Mouse (Mus musculus) neural tube, embryonic 14.5 days (tissue): ENCODE measurements at regions not wholly inside any gene's neighbourhood (a gene's known extent, or its start where the extent isn't known, plus 50 kb on each side); places are given as distances from the start of the nearest gene placed in this dataset.
A peak's percentile ranks its signal among the peaks of the same experiment; 100 is the strongest.

Experiments
- ATAC-seq: fragments of 200-750 bp; cut with Nextera tagmentation; 2 replicates; pipeline ENCODE4 v1.8.0; 2017; ENCODE audit warnings: low read depth, mild to moderate bottlenecking, moderate TSS enrichment, moderate library complexity
- H3K27ac ChIP-seq: fragments of 300-500 bp; sonication (generic); 2 replicates; pipeline ENCODE4 v1.5.1; 2014; ENCODE audit warnings: low read depth, mild to moderate bottlenecking, control low read depth, low read length, moderate library complexity, mixed read lengths
- H3K27me3 ChIP-seq: fragments of 300-500 bp; sonication (generic); 2 replicates; pipeline ENCODE4 v1.6.1; 2014; ENCODE audit warnings: low read length; ENCODE audit not compliant: control insufficient read depth, insufficient read depth
- H3K36me3 ChIP-seq: fragments of 300-500 bp; sonication (generic); 2 replicates; pipeline ENCODE4 v1.6.1; 2014; ENCODE audit warnings: low read length, mixed read lengths; ENCODE audit not compliant: control insufficient read depth, insufficient read depth
- H3K4me1 ChIP-seq: fragments of 300-500 bp; sonication (generic); 2 replicates; pipeline ENCODE4 v1.6.1; 2014; ENCODE audit warnings: low read length; ENCODE audit not compliant: control insufficient read depth, insufficient read depth
- H3K4me2 ChIP-seq: fragments of 300-500 bp; sonication (generic); 2 replicates; pipeline ENCODE4 v1.6.1; 2014; ENCODE audit warnings: mild to moderate bottlenecking, low read depth, low read length, control low read depth
- H3K4me3 ChIP-seq: fragments of 300-500 bp; sonication (generic); 2 replicates; pipeline ENCODE4 v1.5.1; 2014; ENCODE audit warnings: low read depth, low read length, control low read depth, mixed read lengths
- H3K9ac ChIP-seq: fragments of 300-500 bp; sonication (generic); replicated peaks from 2 replicates; pipeline ENCODE4 v1.6.1; 2014; ENCODE audit warnings: low read depth, mild to moderate bottlenecking, control low read depth, low read length, mixed read lengths
- H3K9me3 ChIP-seq: fragments of 300-500 bp; sonication (generic); 2 replicates; pipeline ENCODE4 v1.6.1; 2016; ENCODE audit warnings: low read length; ENCODE audit not compliant: control insufficient read depth
- WGBS: fragments of 180-500 bp; shearing (Covaris S2); extraction: QIAGEN DNeasy Blood & Tissue Kit; methylation state at CpG from one replicate; pipeline ENCODE4 v1.1.7; 2014; 5-methylcytosine and 5-hydroxymethylcytosine counted together

GRCm38 (mm10) chr6:31693047-31693446 lies 129.3 kb upstream of the Podxl start:
- WGBS, result 77% methylated on average over 1 of the region's 1 CpGs
- H3K4me2 ChIP-seq, result no peak overlapping the region
- no peaks in the 10 kb centered on the region for H3K4me1 ChIP-seq
- H3K27ac ChIP-seq, result no peak overlapping the region
- H3K9me3 ChIP-seq, result no peaks in the 10 kb centered on the region
- H3K4me3 ChIP-seq, result no peak overlapping the region
- ATAC-seq, result no peak
- no peaks in the 10 kb centered on the region for H3K27me3 ChIP-seq
- no peaks in the 10 kb centered on the region for H3K36me3 ChIP-seq
- no peak overlapping the region for H3K9ac ChIP-seq

- Histone ChIP-seq H3K4me1 (no peaks in the 10 kb centered on the region), H3K4me2 (no peak overlapping the region), H3K4me3 (no peak overlapping the region), H3K9ac (no peak overlapping the region), H3K27me3 (no peaks in the 10 kb centered on the region), H3K27ac (no peak overlapping the region), H3K9me3 (no peaks in the 10 kb centered on the region), H3K36me3 (no peaks in the 10 kb centered on the region)
- no peak for ATAC-seq
- WGBS, result 85% methylated on average over 6 of the region's 6 CpGs
Observed at GRCm38 (mm10) chr6:31692024-31692423, 128.2 kb upstream of the Podxl start.

DNA sequence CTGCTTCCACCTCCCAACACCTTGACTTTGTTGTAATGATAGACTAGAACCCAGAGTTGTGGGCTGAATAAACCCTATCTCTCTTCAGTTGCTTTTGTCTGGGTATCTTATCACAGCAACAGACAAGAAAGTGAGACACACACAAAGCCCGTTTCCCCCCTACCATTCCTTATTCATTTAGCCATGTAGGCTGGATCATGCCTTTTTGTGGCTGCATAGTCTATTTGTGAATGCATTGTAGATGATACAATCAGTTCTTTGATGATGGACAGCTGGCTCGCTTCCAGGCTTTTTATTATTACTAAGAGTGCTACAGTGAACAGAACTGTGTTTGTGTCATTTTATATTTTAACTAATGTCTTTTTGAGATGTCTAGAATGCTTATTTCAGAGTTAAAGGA lies 116.3 kb upstream of the Podxl start:
- Histone ChIP-seq H3K27me3 (no peaks in the 10 kb centered on the region), H3K36me3 (no peaks in the 10 kb centered on the region), H3K9ac (no peak overlapping the region), H3K4me2 (no peak overlapping the region), H3K4me1 (no peaks in the 10 kb centered on the region), H3K27ac (no peak overlapping the region), H3K9me3 (no peaks in the 10 kb centered on the region), H3K4me3 (no peak overlapping the region)
- 58% methylated on average over 2 of the region's 2 CpGs for WGBS
- ATAC-seq, result no peak

- 72% methylated on average over 17 of the region's 17 CpGs for WGBS
- Histone ChIP-seq H3K4me3 (no peak overlapping the region), H3K4me1 (peaks cover 4% of the 10 kb centered on the region; the same call in 1 of the 2 replicates), H3K27ac (no peak overlapping the region), H3K4me2 (no peak overlapping the region), H3K9ac (no peak overlapping the region), H3K36me3 (no peaks in the 10 kb centered on the region), H3K27me3 (no peaks in the 10 kb centered on the region), H3K9me3 (no peaks in the 10 kb centered on the region)
- ATAC-seq, result no peak
Observed at GRCm38 (mm10) chr6:31665671-31666486, 102.1 kb upstream of the Podxl start.

- no peak overlapping the region for H3K27ac ChIP-seq
- no peak overlapping the region for H3K4me2 ChIP-seq
- H3K4me3 ChIP-seq, result no peak overlapping the region
- 12% methylated on average over 7 of the region's 7 CpGs for WGBS
- peak; percentile 79 for ATAC-seq
- H3K9me3 ChIP-seq, result no peaks in the 10 kb centered on the region
- no peak overlapping the region for H3K9ac ChIP-seq
- H3K27me3 ChIP-seq, result no peaks in the 10 kb centered on the region
- H3K36me3 ChIP-seq, result no peaks in the 10 kb centered on the region
- H3K4me1 ChIP-seq, result peaks cover 4% of the 10 kb centered on the region; the same call in 1 of the 2 replicates
Observed at GRCm38 (mm10) chr6:31664495-31664894, 100.7 kb upstream of the Podxl start.

- no peak overlapping the region for H3K4me3 ChIP-seq
- no peak overlapping the region for H3K4me2 ChIP-seq
- H3K4me1 ChIP-seq, result peaks cover 4% of the 10 kb centered on the region; the same call in 1 of the 2 replicates
- H3K9ac ChIP-seq, result no peak overlapping the region
- ATAC-seq, result peak; percentile 75
- no peaks in the 10 kb centered on the region for H3K27me3 ChIP-seq
- H3K36me3 ChIP-seq, result no peaks in the 10 kb centered on the region
- H3K9me3 ChIP-seq, result no peaks in the 10 kb centered on the region
- WGBS, result 14% methylated on average over 8 of the region's 8 CpGs
- H3K27ac ChIP-seq, result no peak overlapping the region
Observed at GRCm38 (mm10) chr6:31660778-31661177, 97.0 kb upstream of the Podxl start.

DNA sequence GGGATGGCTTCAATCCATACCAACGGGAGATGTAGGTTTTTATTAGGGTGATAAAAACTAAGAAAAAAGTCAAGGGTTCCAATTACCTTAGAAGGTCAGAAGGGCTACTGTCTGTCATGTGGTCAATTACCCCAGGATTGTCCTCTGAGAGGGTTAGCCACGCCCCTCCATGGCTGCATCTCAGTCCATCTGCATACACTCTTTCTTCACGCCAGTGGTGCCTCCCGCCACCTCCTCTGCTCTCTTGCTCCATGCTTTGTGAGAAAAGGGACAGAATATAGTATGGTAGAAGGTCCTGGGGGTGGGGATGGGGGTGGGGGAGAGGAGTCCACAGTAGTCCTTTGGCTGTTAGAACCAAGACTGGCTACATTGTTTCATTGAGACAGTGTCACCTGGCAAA lies 96.1 kb upstream of the Podxl start:
- no peak overlapping the region for H3K4me3 ChIP-seq
- H3K9ac ChIP-seq, result no peak overlapping the region
- no peak overlapping the region for H3K27ac ChIP-seq
- H3K4me1 ChIP-seq, result peaks cover 4% of the 10 kb centered on the region; the same call in 1 of the 2 replicates
- H3K27me3 ChIP-seq, result no peaks in the 10 kb centered on the region
- no peak overlapping the region for H3K4me2 ChIP-seq
- H3K36me3 ChIP-seq, result no peaks in the 10 kb centered on the region
- no peaks in the 10 kb centered on the region for H3K9me3 ChIP-seq
- no peak for ATAC-seq
- 22% methylated on average over 4 of the region's 4 CpGs for WGBS

DNA sequence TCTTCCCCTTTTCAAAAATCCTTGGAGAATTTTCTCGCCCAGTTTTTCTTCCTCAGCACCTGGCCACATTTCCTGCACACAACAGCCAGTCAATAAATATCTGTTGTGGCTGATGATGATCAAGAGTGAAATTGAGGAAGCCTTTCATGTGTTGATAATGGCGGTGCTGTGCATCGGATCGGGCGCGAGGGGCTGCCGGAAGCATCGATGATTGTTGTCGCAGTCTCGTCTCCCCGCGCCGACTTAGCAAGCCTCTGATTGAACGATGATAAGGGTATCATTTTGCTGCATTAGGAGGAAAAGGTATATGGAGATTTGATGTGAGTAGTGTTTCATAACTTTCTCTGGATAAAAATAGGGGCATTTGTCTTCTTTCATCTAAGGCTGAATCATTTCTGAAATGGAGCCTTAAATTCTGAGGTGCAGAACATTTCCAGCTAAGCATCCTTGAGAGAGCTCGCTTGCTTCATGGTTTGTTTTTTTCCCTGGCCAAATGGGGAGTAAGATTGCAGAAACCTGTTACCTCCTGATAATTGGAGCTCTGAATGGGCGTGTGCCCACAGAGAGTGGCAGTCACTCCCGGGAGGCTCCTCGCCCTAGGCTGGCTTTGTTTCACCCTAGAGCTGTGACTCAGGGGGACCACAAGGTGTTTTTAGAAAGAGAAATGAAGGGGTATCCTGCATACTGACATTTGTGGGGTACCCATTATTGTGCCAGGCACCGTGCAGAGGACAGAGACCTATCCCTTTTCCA lies 94.8 kb upstream of the Podxl start:
- no peak for ATAC-seq
- no peak overlapping the region for H3K4me3 ChIP-seq
- no peaks in the 10 kb centered on the region for H3K27me3 ChIP-seq
- H3K4me1 ChIP-seq, result no peaks in the 10 kb centered on the region
- 86% methylated on average over 19 of the region's 19 CpGs for WGBS
- H3K27ac ChIP-seq, result no peak overlapping the region
- no peak overlapping the region for H3K9ac ChIP-seq
- no peaks in the 10 kb centered on the region for H3K9me3 ChIP-seq
- no peak overlapping the region for H3K4me2 ChIP-seq
- no peaks in the 10 kb centered on the region for H3K36me3 ChIP-seq

- WGBS, result 76% methylated on average over 7 of the region's 7 CpGs
- Histone ChIP-seq H3K9me3 (no peaks in the 10 kb centered on the region), H3K4me2 (no peak overlapping the region), H3K36me3 (no peaks in the 10 kb centered on the region), H3K27me3 (no peaks in the 10 kb centered on the region), H3K4me1 (no peaks in the 10 kb centered on the region), H3K27ac (no peak overlapping the region), H3K9ac (no peak overlapping the region), H3K4me3 (no peak overlapping the region)
- no peak for ATAC-seq
Observed at GRCm38 (mm10) chr6:31650791-31651476, 87.2 kb upstream of the Podxl start.
